Mouse (Mus musculus) gastrocnemius, postnatal 4 days (tissue): Measurements from ENCODE around the gene Tufm. TPM values are rescaled to one million over a fixed set of nuclear protein-coding genes. Genes with fewer than 3 reads are reported as not detected.
A peak's percentile ranks its signal among the peaks of the same experiment; 100 is the strongest.

Experiments
- DNase-seq, 2 experiments: peaks; one replicate each; pipeline ENCODE4 v3.0.0; 2021 to 2022; ENCODE audit warnings: low spot score in 2 of 2, mixed read lengths in 2 of 2
- total RNA-seq, 2 experiments: library from RNA; stranded (reverse); gene quantifications; 2 replicates each; pipeline ENCODE4 v1.2.3; 2021

The Tufm gene
- total RNA-seq, 2 experiments from 2014 or later = 97.3 to 127 TPM

DNA sequence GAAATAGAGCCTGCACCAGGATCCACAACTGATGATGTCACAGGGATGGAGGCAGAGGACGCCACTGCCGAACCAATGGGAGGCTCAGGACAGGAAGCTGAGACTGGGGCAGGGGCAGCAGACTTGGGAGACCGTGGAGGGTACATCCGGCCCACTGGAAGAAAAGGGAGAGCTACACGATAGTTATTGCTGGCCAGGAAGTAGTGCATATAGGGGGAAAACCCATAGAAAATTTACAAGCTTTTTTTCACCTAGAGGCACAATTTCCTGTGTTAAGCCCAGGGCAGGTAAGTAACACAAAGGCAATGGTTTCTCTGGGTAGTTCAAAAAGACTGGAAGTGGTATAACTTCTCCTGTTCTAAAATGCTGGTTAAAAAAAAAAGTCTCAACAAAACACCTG is 9.3 kb downstream of the Tufm start:
- DNase-seq = no peak

DNA sequence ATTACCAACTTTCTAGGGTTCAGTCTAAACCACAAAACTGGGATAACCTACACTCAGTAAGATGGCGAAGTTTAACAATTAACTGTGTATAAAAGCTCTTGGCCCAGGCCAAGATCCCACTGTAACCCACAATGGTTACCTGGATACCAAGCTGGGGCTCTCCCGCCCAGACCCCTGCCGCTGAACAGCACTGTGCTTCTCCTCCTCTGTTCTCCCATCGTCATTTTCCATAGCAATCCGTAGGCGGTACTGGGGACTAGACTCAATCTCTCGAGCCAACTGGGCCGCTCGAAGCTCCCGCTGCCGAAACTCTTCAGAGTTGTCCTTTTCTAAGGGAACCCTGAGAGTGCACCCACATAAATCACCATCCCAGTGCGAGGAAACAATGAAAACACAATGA is 10.8 kb downstream of the Tufm start:
- DNase-seq = no peak

DNA sequence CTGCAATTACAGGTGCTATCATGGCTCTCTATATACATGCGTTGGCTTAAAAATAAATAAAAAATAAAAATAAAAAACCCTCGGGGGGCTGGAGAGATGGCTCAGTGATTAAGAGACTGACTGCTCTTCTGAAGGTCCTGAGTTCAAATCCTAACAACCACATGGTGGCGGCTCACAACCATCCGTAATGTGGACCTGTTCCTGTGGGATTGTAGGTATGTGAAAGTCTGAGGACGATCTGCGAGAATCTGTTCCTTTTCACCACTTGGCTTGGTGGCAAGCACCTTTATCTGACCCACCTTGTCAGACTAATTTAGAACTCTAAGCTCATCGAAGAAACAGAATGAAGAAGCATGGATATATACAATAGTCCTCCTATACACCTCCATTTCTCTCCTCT is 12.3 kb downstream of the Tufm start:
- DNase-seq = no peak

DNA sequence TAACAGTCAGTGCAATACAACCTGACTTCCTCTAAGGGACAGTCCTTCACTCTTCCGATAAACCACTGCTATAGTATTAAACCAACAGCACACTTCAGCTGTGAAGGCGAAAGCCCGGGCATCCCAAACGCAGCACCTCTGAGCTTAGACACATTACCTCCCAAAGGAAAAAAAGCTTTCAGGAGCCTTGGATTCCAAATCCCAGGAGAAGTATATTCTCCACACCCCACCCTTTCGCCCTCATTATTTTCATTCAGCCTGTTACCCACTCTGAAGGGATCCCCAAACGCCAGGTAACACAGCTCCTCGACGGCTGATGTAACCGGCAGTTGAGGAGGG is 14.5 kb downstream of the Tufm start:
- no peak for DNase-seq

DNA sequence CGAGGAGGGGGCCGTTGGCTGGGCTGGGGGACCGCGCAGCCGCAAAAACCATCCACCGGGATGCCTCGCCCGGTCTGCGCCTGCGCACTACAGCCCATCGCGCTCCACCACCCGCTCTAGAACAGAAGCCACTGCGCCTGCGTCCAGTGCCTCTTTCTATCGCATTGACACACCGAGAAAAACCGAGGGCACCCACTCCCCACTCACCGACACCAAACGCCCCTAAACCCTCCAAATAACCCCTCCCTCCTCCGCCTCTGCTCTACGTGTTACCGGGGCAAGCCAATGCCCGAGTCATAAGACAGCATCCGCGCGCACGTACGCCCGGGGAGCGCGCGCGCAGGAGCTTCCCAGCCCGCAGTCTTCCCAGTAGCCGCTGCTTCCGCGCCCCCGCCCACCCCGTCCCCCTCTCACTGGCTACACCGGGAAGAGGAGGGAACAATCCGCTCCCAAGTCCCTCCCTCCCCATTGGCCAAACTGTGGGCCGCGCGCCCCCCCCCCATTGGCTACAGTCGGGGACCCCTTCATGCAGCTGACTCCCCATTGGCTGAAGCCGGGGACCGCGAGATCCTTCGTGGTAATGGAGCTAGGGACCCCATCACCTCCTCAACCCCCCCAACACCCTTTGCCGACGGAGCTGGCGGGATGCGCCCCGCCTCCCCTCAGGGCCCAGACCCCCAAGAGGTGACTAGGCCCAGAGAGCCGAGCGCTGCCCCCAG is 15.0 kb downstream of the Tufm start:
- DNase-seq = peak; percentile 87 to 92

DNA sequence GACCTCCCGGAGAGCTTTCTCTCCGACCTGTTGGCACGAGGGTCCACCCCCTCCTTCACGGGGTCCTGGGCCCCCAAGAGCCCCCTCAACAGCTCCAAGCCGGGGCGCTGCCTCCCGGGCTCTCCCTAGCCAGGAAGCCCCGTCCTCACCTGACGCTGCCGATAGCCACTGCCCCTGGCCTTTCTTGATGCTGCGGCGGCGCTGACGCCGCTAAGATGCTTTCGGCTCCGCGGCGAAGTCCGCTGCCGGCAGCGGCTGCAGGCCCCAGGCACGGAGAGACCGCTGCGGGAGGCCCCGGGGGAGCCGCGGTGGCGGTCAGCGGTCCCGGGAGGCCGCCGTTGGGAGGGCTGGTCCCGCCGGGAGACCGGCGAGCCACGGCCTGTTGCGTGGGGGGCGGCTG is 15.6 kb downstream of the Tufm start:
- no peak for DNase-seq

DNA sequence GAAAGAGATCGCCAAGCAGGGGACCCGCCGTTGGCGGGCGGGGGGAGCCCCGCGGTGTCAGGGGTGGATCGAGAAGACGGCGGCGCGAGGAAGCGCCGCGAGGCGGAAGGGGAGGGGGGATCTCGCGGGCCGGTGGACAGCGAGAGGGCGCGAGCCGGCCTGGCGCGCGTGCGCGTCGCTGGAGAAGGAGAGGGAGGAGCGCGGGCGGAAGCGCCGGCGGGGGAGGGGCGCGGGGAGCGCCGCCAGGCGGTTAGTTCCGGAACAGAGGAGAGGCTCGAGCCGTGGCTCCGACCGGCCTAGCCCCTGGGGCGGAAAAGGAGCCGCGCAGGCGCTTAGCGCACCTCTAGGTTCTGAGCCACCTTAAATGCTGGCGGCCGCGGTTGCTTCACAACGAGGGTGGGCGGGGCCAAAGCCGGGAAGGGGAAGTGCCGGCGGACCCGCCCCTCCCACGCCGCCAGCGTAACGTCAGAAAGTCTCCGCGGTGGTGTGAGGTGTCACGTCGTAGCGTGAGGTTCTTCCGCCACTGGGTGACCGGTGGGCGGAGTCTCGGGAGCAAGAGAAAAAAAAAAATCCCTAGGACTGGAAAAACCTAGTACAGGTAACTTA is 16.2 kb downstream of the Tufm start, which contains the start of gene Atxn2l:
Gene Atxn2l (minus strand): TSS at position 165 of the 606 bp plus-strand sequence.
- peak; percentile 97 to 99 for DNase-seq

DNA sequence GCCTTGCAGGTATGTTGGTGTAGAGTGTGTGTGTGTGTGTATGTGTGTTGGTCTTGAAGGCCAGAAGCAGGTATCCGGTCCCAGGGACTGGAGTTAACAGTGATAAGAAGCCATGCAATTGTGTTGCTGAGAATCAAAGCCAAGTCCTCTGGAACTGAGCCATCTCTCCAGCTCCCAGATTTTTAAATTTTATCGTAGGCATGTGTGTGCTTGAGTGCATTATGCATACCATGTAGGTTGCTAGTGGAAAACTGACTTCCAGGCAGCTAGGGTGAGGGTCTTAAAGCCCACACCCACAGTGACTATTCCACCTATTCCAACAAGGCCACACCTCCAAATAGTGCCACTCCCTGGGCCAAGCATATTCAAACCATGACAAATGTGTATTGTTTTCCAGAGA is 17.8 kb downstream of the Tufm start:
- DNase-seq = no peak

DNA sequence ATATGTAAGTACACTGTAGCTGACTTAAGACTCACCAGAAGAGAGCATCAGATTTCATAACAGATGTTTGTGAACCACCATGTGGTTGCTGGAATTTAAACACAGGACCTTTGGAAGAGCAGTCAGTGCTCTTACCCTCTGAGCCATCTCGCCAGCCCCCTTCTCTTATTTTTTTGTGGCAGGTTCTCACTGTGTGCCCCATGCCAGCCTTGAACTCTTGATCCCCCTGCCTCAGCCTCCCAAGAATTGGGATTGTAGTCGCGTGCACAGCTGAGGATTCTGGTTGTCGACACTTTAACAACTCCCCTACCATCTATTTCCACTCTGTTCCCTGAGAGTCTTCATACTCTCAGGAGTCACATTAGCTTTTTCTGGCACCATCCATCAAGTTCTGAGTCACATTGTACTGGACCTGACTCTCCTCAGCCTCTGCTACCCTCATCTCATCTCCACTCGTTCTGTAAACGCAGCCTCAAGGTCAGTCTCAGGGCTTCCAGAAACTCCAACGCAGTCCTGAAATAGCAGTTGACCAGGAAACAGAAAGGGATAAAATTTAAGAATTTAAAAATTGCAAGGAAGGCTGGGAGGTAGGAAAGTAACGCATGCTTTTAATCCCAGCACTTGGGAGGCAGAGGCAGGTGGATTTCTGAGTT is 20.1 kb downstream of the Tufm start:
- DNase-seq = no peak

DNA sequence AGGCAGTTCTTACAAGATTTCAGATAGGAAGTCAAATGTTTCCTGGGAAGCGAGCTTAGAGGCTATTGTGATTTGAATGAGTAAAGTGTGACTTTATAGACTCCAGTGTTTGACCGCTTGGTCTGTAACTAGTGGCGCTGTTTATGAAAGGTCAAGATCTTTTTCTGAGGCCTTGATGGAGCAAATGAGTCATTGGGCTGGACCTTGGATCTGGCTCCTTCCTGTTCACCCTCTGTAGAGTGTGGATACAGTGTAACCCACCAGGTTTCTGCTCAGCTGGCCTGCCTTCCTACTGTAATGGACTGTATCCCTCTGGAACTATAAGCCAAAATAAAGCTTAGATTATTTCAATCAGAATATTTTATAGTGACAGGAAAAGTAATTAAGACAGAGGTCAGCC is 24.1 kb downstream of the Tufm start:
- DNase-seq = no peak

DNA sequence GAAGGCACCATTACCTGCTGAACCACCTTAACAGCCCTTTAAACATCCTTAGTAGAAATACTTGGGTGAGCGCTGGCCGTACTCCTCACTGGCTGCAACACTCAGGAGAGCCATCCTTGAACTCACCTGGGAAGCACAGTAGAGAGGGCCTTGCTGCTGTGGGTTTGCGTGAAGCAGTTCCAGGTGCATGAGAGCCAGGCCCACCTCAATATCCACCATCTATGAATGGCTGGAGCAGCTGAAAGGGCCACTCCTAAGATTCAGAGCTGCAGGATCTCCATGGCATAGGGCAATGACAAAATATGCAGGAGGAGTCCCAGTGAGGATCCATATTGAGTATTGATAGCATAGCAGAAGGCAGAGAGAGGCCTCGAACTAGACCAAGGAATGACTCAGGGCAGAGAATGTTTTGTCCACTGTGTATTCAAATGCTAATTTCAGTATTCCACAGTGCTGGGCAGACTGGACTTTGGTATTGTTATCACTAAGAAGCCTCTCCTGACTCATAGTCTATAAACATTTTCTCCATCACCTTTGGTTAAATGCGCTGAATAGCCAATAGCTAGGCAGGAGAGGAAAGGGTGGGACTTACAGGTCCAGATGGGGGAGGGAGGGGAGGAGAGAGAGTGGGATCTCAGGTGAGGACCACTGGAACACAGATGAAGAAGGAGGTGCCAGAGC is 31.2 kb downstream of the Tufm start:
- DNase-seq = no peak

DNA sequence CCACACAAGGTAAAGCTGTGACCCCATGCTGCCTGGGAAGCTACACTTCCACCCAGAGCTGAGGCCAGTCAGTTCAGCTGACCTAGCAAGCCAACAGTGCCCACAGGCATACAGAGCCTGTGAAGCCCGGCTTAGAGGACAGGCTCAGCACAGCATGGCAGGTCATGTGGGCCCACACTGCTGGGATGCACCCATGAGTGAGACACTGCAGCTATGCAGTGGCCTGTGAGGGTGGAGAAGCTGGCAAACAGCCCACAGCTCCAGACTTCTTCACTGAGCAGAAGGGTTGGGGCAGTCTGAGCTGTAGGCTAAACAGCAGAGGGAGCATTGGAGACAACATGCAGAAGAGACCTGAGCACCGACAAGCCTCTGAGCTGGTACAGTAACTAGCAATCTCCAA is 32.4 kb downstream of the Tufm start:
- peak in 1 of 2 experiments; percentile 30 for DNase-seq

DNA sequence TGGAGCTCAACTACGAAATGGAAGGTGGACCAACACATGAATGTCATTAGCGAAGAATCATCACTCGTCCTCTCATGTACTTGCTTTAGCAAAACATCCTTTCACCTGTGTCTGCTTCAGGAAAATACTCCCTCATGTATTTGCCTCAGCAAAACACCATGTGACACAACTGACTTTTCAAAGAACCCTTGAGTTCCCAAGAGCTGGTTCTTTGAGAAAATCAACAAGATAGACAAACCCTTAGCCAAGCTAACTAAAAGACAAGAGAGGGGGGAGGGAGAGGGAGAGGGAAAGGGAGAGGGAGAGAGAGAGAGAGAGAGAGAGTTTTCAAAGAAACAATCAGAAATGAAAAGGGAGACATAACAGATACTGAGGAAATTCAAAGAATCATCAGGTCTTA is 36.2 kb downstream of the Tufm start:
- no peak for DNase-seq

DNA sequence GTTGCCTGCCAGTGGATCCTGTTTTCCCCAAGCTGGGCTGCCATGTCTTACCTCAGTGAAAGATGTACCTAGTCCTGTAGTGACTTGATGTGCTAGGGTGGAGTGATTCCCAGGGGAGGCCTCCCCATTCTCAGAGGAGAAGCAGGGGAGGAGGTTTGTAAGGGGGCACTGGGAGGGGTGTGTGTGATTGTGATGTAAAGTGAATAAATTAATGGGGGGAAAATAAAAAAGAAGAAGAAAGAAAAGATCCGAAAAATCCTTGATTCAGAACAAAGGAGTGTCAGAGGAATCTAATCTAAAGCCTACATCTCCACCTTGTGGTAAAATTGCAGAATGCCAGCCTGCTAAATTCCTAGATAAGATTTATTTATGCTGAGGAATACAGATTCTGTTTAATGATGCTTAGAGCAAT is 41.0 kb downstream of the Tufm start:
- DNase-seq = peak in 1 of 2 experiments; percentile 13

DNA sequence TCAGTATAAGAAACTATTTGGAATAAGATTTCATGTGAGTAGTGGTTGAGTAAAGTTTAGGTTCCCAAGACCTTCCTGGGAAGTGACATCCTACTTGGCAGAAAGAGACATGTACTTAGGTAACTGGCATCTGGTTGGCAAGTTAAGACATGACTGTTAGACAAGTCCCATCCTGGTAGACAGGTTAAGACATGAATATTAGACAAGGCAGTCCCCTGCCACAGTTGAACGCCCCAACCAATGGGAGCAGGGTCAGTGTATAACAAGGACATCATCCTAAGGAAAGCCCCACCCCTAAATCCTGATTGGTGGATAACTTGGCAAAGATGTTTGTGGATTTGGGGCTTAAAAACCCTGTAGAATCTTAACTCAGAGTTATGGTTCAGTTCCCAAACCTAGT is 46.3 kb downstream of the Tufm start:
- DNase-seq = no peak

DNA sequence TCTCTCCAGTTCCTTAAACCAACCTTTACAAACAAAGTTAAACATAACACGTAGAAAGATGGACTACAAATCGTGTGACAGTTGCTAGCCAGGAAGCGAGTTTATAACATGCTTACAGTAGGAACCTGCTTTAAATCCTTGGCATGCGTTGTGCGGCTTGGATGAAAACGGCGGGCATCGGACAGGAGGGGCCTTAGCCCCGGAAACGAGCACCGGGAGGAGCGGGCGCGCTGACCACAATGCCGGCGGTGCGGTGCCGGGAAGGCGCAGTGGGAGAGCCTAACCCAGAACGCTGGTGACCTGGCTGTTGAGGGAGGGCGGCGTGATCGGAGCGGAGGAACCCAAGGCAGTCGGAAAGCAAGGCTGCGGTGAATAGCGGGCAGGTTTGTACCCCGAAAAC is 48.6 kb downstream of the Tufm start:
- DNase-seq = no peak

DNA sequence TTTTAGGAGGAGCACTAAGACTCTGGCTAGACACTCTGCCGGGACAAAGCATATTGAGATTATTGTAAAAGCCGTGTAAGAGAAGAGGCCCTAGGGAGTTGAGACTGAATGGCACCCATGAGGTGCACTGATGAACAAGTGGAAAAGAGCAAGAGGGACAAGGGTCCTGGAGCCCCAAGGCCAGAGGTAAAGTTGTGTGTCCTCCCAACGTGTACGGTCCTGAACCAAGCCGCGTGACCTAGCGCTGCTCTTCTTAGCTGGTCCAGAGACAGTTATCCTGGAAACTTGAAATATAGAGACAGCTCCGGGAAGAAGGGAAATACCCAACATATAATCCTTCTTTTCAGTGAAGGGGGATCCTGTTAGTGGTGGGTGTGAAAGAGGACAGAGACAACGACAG is 49.3 kb downstream of the Tufm start:
- DNase-seq = no peak

DNA sequence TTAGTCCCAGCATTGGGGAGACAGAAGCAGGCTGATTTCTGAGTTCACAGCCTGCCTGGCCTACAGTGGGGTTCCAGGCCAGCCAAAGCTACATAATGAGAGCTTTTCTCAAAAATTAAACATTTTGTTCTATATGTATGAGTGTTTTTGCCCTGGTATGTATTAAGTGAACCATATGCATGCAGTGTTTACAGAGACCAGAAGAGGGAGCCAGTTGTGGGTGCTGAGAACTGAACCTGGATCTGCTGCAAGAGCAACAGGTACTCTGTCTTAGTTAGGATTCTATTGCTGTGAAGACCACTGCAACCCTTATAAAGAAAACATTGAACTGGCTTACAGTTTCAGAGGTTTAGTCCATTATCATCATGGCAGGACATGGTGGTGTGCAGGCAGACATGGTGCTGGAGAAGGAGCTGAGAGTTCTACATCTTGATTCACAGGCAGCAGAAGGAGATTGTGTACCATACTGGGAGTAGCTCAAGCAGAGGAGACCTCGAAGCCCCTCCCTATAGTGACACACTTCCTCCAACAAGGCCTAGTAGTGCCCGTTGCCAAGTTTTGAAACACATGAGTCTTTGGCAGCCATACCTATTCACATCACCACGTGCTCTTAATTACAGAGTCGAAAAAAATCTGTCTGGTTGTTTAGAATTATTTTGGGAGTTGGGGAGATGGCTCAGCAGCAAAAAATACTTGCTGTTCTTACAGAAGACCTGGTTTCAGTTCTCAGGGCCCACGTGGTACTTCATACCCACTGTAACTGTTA is 50.8 kb downstream of the Tufm start:
- DNase-seq = no peak
